Mouse (Mus musculus): ENCODE measurements around the gene Mrpl18.

Mrpl18 gene

DNA sequence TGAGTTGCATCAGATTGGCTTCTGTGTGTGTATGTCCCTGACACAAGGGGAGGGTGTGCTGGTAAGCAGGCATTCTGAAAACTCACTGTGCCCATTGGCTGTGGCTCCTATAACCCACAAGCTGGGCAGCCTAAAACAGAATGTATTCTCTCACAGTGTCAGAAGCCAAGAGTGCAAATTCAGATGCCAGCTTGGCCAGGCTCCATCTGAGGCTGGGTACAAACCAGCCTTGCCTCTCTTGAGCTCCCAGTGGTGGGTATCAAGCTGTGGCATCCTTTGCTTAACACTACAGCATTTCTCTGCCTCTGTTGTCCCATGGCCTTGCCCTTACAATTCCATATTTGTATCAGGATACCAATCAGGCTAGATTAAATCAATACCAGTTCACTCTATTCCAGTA is 52.0 kb downstream of the Mrpl18 start:
- no peak for DNase-seq (ENCODE audit: low read depth, low spot score)

Measured in c-Kit-negative CD71-positive TER-119-positive erythroid progenitor cells, embryonic 14.5 days (primary cell).